Mouse (Mus musculus) megakaryocyte-erythroid progenitor cell, adult 5-6 weeks (primary cell): Measurements from ENCODE around the gene Phf23. TPM values are rescaled to one million over a fixed set of nuclear protein-coding genes. Genes with fewer than 3 reads are reported as not detected.

Source experiments
- ATAC-seq: replicated peaks from 2 replicates; pipeline ENCODE4 v1.8.0; 2016; ENCODE audit warnings: mild to moderate bottlenecking, inconsistent platforms; ENCODE audit not compliant: severe bottlenecking, poor library complexity, low FRiP score, low TSS enrichment
- total RNA-seq, 2 experiments: library from RNA; stranded (forward) in 1 of 2; stranded (reverse) in 1 of 2; fragments of 200-1000, 215-1000 nt in 1 of 2; fragments of >200 nt in 1 of 2; fragmentation: Nextera tagmentation in 1 of 2; gene quantifications; 2 replicates each; pipeline ENCODE4 v1.2.3; 2014 to 2017

Gene Phf23
- total RNA-seq, 2 experiments from 2014 or later = 46.2 to 53.9 TPM

- ATAC-seq = no peak
Observed at GRCm38 (mm10) chr11:70017199-70017767, 21.7 kb downstream of the Phf23 start.

GRCm38 (mm10) chr11:70018131-70018990 is 22.8 kb downstream of the Phf23 start:
- ATAC-seq = no peak

- ATAC-seq = no peak
Observed at GRCm38 (mm10) chr11:70019495-70020021, 24.0 kb downstream of the Phf23 start.

GRCm38 (mm10) chr11:70020022-70020631 is 24.6 kb downstream of the Phf23 start:
- no peak for ATAC-seq

- ATAC-seq = peak; percentile 66
Observed at GRCm38 (mm10) chr11:70020731-70021263, 25.2 kb downstream of the Phf23 start.

- peak; percentile 85 for ATAC-seq
Observed at GRCm38 (mm10) chr11:70021264-70022132, 25.9 kb downstream of the Phf23 start.

GRCm38 (mm10) chr11:70023481-70024150 is 28.0 kb downstream of the Phf23 start:
- ATAC-seq = no peak

GRCm38 (mm10) chr11:70024151-70024514 is 28.6 kb downstream of the Phf23 start:
- no peak for ATAC-seq

- no peak for ATAC-seq
Observed at GRCm38 (mm10) chr11:70026689-70027088, 31.1 kb downstream of the Phf23 start.

GRCm38 (mm10) chr11:70027397-70027796 is 31.8 kb downstream of the Phf23 start:
- no peak for ATAC-seq

GRCm38 (mm10) chr11:70028401-70029129 is 33.0 kb downstream of the Phf23 start:
- ATAC-seq = no peak

- peak; percentile 53 for ATAC-seq
Observed at GRCm38 (mm10) chr11:70029130-70029801, 33.7 kb downstream of the Phf23 start.

GRCm38 (mm10) chr11:70029829-70030550 is 34.4 kb downstream of the Phf23 start:
- no peak for ATAC-seq

GRCm38 (mm10) chr11:70030651-70031320 is 35.2 kb downstream of the Phf23 start:
- no peak for ATAC-seq

- ATAC-seq = no peak
Observed at GRCm38 (mm10) chr11:70031321-70031670, 35.7 kb downstream of the Phf23 start.

- ATAC-seq = no peak
Observed at GRCm38 (mm10) chr11:70038174-70038573, 42.6 kb downstream of the Phf23 start.
